Mouse (Mus musculus): Measurements from ENCODE around the gene A630095N17Rik. TPM values are rescaled to one million over a fixed set of nuclear protein-coding genes. Genes with fewer than 3 reads are reported as not detected.

A630095N17Rik gene
- polyA plus RNA-seq, 1 experiment from 2014 or later: not detected

GRCm38 (mm10) chr1:75219078-75219477 is 12.8 kb downstream of the A630095N17Rik start:
- peaks cover 26% of the 10 kb centered on the region for H3K4me1 ChIP-seq
- peak; percentile 89 for ATAC-seq (ENCODE audit: borderline replicate concordance, extremely low read depth, low FRiP score, low TSS enrichment)
- WGBS: 1% methylated on average over 24 of the region's 24 CpGs
- peak overlapping the region; percentile 51 for H3K4me3 ChIP-seq
- H3K36me3 ChIP-seq: peaks cover 13% of the 10 kb centered on the region; the same call in 1 of the 2 replicates
- no peaks in the 10 kb centered on the region for H3K9me3 ChIP-seq
- peak overlapping the region; percentile 38 for H3K9ac ChIP-seq
- peaks cover 49% of the 10 kb centered on the region for H3K27me3 ChIP-seq
- H3K4me2 ChIP-seq: peak overlapping the region; percentile 92
- no peak overlapping the region for H3K27ac ChIP-seq

- peaks cover 49% of the 10 kb centered on the region for H3K27me3 ChIP-seq
- ATAC-seq (ENCODE audit: borderline replicate concordance, extremely low read depth, low FRiP score, low TSS enrichment): peak; percentile 36; the same call in 1 of the 2 replicates
- H3K27ac ChIP-seq: no peak overlapping the region
- H3K36me3 ChIP-seq: peaks cover 20% of the 10 kb centered on the region; the same call in 1 of the 2 replicates
- H3K9ac ChIP-seq: peak overlapping the region; percentile 38
- H3K4me1 ChIP-seq: peaks cover 32% of the 10 kb centered on the region
- no peaks in the 10 kb centered on the region for H3K9me3 ChIP-seq
- peak overlapping the region; percentile 51 for H3K4me3 ChIP-seq
- H3K4me2 ChIP-seq: peak overlapping the region; percentile 92
- WGBS: under 1% methylated on average over 38 of the region's 38 CpGs
These were observed 13.5 kb downstream of the A630095N17Rik start for GRCm38 (mm10) chr1:75218227-75219001.

GRCm38 (mm10) chr1:75217893-75218226 is 14.0 kb downstream of the A630095N17Rik start:
- 1% methylated on average over 6 of the region's 6 CpGs for WGBS
- Histone ChIP-seq H3K4me2 (peak overlapping the region; percentile 92), H3K9me3 (no peaks in the 10 kb centered on the region), H3K4me1 (peaks cover 32% of the 10 kb centered on the region), H3K36me3 (peaks cover 25% of the 10 kb centered on the region; the same call in 1 of the 2 replicates), H3K9ac (0 out of 2 replicates have a peak overlapping the region, but pooled peaks have one; percentile 38), H3K4me3 (peak overlapping the region; percentile 51), H3K27ac (no peak overlapping the region), H3K27me3 (peaks cover 49% of the 10 kb centered on the region)
- no peak for ATAC-seq (ENCODE audit: borderline replicate concordance, extremely low read depth, low FRiP score, low TSS enrichment)

GRCm38 (mm10) chr1:75216797-75217585 is 14.9 kb downstream of the A630095N17Rik start:
- peaks cover 39% of the 10 kb centered on the region for H3K4me1 ChIP-seq
- H3K9me3 ChIP-seq: no peaks in the 10 kb centered on the region
- peaks cover 30% of the 10 kb centered on the region; the same call in 1 of the 2 replicates for H3K36me3 ChIP-seq
- H3K27ac ChIP-seq: no peak overlapping the region
- no peak overlapping the region for H3K4me3 ChIP-seq
- 66% methylated on average over 13 of the region's 13 CpGs for whole genome bisulfite sequencing
- ATAC-seq (ENCODE audit: borderline replicate concordance, extremely low read depth, low FRiP score, low TSS enrichment): no peak
- peaks cover 49% of the 10 kb centered on the region for H3K27me3 ChIP-seq
- H3K9ac ChIP-seq: no peak overlapping the region
- 0 out of 2 replicates have a peak overlapping the region, but pooled peaks have one; percentile 92 for H3K4me2 ChIP-seq

GRCm38 (mm10) chr1:75215785-75216184 is 16.1 kb downstream of the A630095N17Rik start:
- no peak overlapping the region for H3K9ac ChIP-seq
- H3K4me3 ChIP-seq: no peak overlapping the region
- peaks cover 48% of the 10 kb centered on the region for H3K4me1 ChIP-seq
- peaks cover 30% of the 10 kb centered on the region; the same call in 1 of the 2 replicates for H3K36me3 ChIP-seq
- H3K9me3 ChIP-seq: no peaks in the 10 kb centered on the region
- no peak for ATAC-seq (ENCODE audit: borderline replicate concordance, extremely low read depth, low FRiP score, low TSS enrichment)
- H3K27ac ChIP-seq: no peak overlapping the region
- H3K4me2 ChIP-seq: no peak overlapping the region
- WGBS: 91% methylated on average over 9 of the region's 9 CpGs
- peaks cover 39% of the 10 kb centered on the region for H3K27me3 ChIP-seq

GRCm38 (mm10) chr1:75214886-75215285 is 17.0 kb downstream of the A630095N17Rik start:
- Histone ChIP-seq H3K9me3 (no peaks in the 10 kb centered on the region), H3K4me1 (peaks cover 52% of the 10 kb centered on the region), H3K4me3 (no peak overlapping the region), H3K4me2 (no peak overlapping the region), H3K27ac (0 out of 2 replicates have a peak overlapping the region, but pooled peaks have one; percentile 11), H3K27me3 (peaks cover 30% of the 10 kb centered on the region), H3K9ac (no peak overlapping the region), H3K36me3 (peaks cover 30% of the 10 kb centered on the region; the same call in 1 of the 2 replicates)
- 56% methylated on average over 5 of the region's 5 CpGs for WGBS
- ATAC-seq (ENCODE audit: borderline replicate concordance, extremely low read depth, low FRiP score, low TSS enrichment): no peak

GRCm38 (mm10) chr1:75214442-75214841 is 17.5 kb downstream of the A630095N17Rik start:
- Histone ChIP-seq H3K36me3 (peaks cover 30% of the 10 kb centered on the region; the same call in 1 of the 2 replicates), H3K9me3 (no peaks in the 10 kb centered on the region), H3K27ac (0 out of 2 replicates have a peak overlapping the region, but pooled peaks have one; percentile 11), H3K4me3 (no peak overlapping the region), H3K9ac (no peak overlapping the region), H3K4me2 (no peak overlapping the region), H3K4me1 (peaks cover 53% of the 10 kb centered on the region), H3K27me3 (peaks cover 26% of the 10 kb centered on the region)
- 46% methylated on average over 2 of the region's 2 CpGs for WGBS
- no peak for ATAC-seq (ENCODE audit: borderline replicate concordance, extremely low read depth, low FRiP score, low TSS enrichment)

GRCm38 (mm10) chr1:75213096-75213495 is 18.8 kb downstream of the A630095N17Rik start:
- no peak overlapping the region for H3K4me3 ChIP-seq
- H3K4me1 ChIP-seq: peaks cover 49% of the 10 kb centered on the region
- 86% methylated on average over 7 of the region's 7 CpGs for WGBS
- H3K4me2 ChIP-seq: no peak overlapping the region
- no peaks in the 10 kb centered on the region for H3K9me3 ChIP-seq
- no peak overlapping the region for H3K27ac ChIP-seq
- H3K9ac ChIP-seq: no peak overlapping the region
- ATAC-seq (ENCODE audit: borderline replicate concordance, extremely low read depth, low FRiP score, low TSS enrichment): no peak
- H3K27me3 ChIP-seq: peaks cover 12% of the 10 kb centered on the region
- H3K36me3 ChIP-seq: peaks cover 30% of the 10 kb centered on the region; the same call in 1 of the 2 replicates

- no peak overlapping the region for H3K9ac ChIP-seq
- H3K4me2 ChIP-seq: no peak overlapping the region
- H3K36me3 ChIP-seq: peaks cover 30% of the 10 kb centered on the region; the same call in 1 of the 2 replicates
- H3K27me3 ChIP-seq: peaks cover 7% of the 10 kb centered on the region
- no peaks in the 10 kb centered on the region for H3K9me3 ChIP-seq
- no peak for ATAC-seq (ENCODE audit: borderline replicate concordance, extremely low read depth, low FRiP score, low TSS enrichment)
- H3K4me1 ChIP-seq: peaks cover 45% of the 10 kb centered on the region
- H3K4me3 ChIP-seq: no peak overlapping the region
- 74% methylated on average over 4 of the region's 4 CpGs for WGBS
- H3K27ac ChIP-seq: no peak overlapping the region
These were observed 19.4 kb downstream of the A630095N17Rik start for GRCm38 (mm10) chr1:75212542-75212941.

GRCm38 (mm10) chr1:75211141-75211708 is 20.7 kb downstream of the A630095N17Rik start:
- Histone ChIP-seq H3K9ac (peak overlapping the region; percentile 87), H3K4me1 (peaks cover 45% of the 10 kb centered on the region), H3K9me3 (no peaks in the 10 kb centered on the region), H3K4me2 (peak overlapping the region; percentile 81), H3K4me3 (peak overlapping the region; percentile 70), H3K27ac (no peak overlapping the region), H3K27me3 (no peaks in the 10 kb centered on the region), H3K36me3 (peaks cover 30% of the 10 kb centered on the region; the same call in 1 of the 2 replicates)
- 8% methylated on average over 17 of the region's 17 CpGs for WGBS
- ATAC-seq (ENCODE audit: borderline replicate concordance, extremely low read depth, low FRiP score, low TSS enrichment): peak; percentile 4; the same call in 1 of the 2 replicates
